Mouse (Mus musculus) embryonic facial prominence, embryonic 13.5 days (tissue): ENCODE measurements at regions not wholly inside any gene's neighbourhood (a gene's known extent, or its start where the extent isn't known, plus 50 kb on each side); places are given as distances from the start of the nearest gene placed in this dataset.
A peak's percentile ranks its signal among the peaks of the same experiment; 100 is the strongest.

ENCODE experiments used
- ATAC-seq: fragments of 200-750 bp; cut with Nextera tagmentation; 2 replicates; pipeline ENCODE4 v1.8.0; 2017; ENCODE audit warnings: low read depth; ENCODE audit not compliant: insufficient number of reproducible peaks, insufficient read depth, low FRiP score, low TSS enrichment
- H3K27ac ChIP-seq: fragments of 300-500 bp; sonication (generic); 2 replicates; pipeline ENCODE4 v1.5.1; 2015; ENCODE audit warnings: moderate library complexity, mild to moderate bottlenecking, inconsistent platforms
- H3K27me3 ChIP-seq: fragments of 300-500 bp; sonication (generic); 2 replicates; pipeline ENCODE4 v1.6.1; 2015; ENCODE audit warnings: mild to moderate bottlenecking, inconsistent platforms
- H3K36me3 ChIP-seq: fragments of 300-500 bp; sonication (generic); 2 replicates; pipeline ENCODE4 v1.6.1; 2015; ENCODE audit warnings: mild to moderate bottlenecking, inconsistent platforms
- H3K4me1 ChIP-seq: fragments of 300-500 bp; sonication (generic); 2 replicates; pipeline ENCODE4 v1.6.1; 2015; ENCODE audit warnings: inconsistent platforms
- H3K4me2 ChIP-seq: fragments of 300-500 bp; sonication (generic); 2 replicates; pipeline ENCODE4 v1.6.1; 2015; ENCODE audit warnings: moderate library complexity, mild to moderate bottlenecking, inconsistent platforms
- H3K4me3 ChIP-seq: fragments of 300-500 bp; sonication (generic); 2 replicates; pipeline ENCODE4 v1.5.1; 2015; ENCODE audit warnings: mild to moderate bottlenecking, inconsistent platforms
- H3K9ac ChIP-seq: fragments of 300-500 bp; sonication (generic); 2 replicates; pipeline ENCODE4 v1.6.1; 2015; ENCODE audit warnings: mild to moderate bottlenecking, inconsistent platforms
- H3K9me3 ChIP-seq: fragments of 300-500 bp; sonication (generic); 2 replicates; pipeline ENCODE4 v1.6.1; 2016; ENCODE audit warnings: inconsistent platforms
- WGBS: fragments of 180-500 bp; shearing (Covaris S2); methylation state at CpG from one replicate; pipeline ENCODE4 v1.1.7; 2015; ENCODE audit warnings: mixed read lengths; 5-methylcytosine and 5-hydroxymethylcytosine counted together

GRCm38 (mm10) chr13:71034926-71035687 lies 193.5 kb upstream of the Adamts16 start:
- H3K27ac ChIP-seq = no peak overlapping the region
- no peaks in the 10 kb centered on the region for H3K4me1 ChIP-seq
- no peaks in the 10 kb centered on the region for H3K27me3 ChIP-seq
- H3K4me3 ChIP-seq = no peak overlapping the region
- H3K9me3 ChIP-seq = no peaks in the 10 kb centered on the region
- WGBS = 79% methylated on average over 13 of the region's 13 CpGs
- H3K4me2 ChIP-seq = no peak overlapping the region
- H3K36me3 ChIP-seq = no peaks in the 10 kb centered on the region
- no peak for ATAC-seq
- H3K9ac ChIP-seq = no peak overlapping the region

- H3K4me1 ChIP-seq = no peaks in the 10 kb centered on the region
- ATAC-seq = no peak
- peaks cover 46% of the 10 kb centered on the region for H3K27me3 ChIP-seq
- WGBS = 19% methylated on average over 3 of the region's 3 CpGs
- H3K4me3 ChIP-seq = no peak overlapping the region
- no peak overlapping the region for H3K9ac ChIP-seq
- H3K36me3 ChIP-seq = no peaks in the 10 kb centered on the region
- no peak overlapping the region for H3K4me2 ChIP-seq
- H3K9me3 ChIP-seq = no peaks in the 10 kb centered on the region
- H3K27ac ChIP-seq = no peak overlapping the region
Observed at GRCm38 (mm10) chr13:71008216-71008615, 166.6 kb upstream of the Adamts16 start.

DNA sequence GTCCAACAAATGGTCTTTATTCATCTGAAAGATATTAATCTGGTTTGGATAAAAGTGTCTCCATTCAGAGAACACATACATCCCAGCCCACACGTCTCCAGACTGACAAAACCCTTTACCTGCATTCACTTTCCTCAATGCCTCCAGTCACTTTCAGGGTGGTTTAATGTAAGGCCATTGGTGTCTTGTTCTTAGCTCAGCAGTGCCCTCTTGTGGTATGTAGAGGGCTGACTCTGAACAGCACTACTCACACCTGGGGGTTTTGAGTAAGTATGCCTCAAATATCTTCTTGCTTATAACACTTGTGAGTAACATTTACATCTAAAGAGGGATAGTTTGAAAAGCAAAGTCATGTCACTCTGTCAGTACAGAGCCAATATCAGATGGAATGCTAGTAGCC lies 164.5 kb upstream of the Adamts16 start:
- ATAC-seq = no peak
- no peak overlapping the region for H3K27ac ChIP-seq
- no peaks in the 10 kb centered on the region for H3K4me1 ChIP-seq
- H3K9me3 ChIP-seq = no peaks in the 10 kb centered on the region
- 8% methylated on average over 1 of the region's 1 CpGs for WGBS
- no peak overlapping the region for H3K9ac ChIP-seq
- no peak overlapping the region for H3K4me3 ChIP-seq
- H3K36me3 ChIP-seq = no peaks in the 10 kb centered on the region
- H3K4me2 ChIP-seq = no peak overlapping the region
- H3K27me3 ChIP-seq = peaks cover 64% of the 10 kb centered on the region

DNA sequence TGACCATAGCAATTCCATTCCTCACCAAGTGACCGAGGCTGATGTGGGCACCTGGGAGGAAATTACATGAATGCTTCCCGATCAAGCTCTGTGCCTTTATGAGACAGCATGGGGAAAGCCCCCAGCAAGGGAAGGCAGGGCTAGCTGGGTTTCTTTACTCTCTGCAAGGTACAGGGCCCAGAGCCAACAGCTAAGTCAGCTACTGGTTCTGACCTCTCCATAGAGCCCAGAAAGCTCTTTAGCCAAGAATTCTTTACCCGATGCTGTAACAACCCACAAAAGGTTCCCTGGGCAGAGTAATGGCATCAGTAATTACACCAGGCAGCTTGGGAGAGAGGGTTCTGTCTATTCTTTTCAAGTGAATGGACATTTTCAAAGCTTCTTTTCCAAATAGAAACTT lies 161.9 kb upstream of the Adamts16 start:
- Histone ChIP-seq H3K9ac (no peak overlapping the region), H3K36me3 (no peaks in the 10 kb centered on the region), H3K4me2 (no peak overlapping the region), H3K4me1 (peaks cover 14% of the 10 kb centered on the region), H3K27ac (no peak overlapping the region), H3K9me3 (no peaks in the 10 kb centered on the region), H3K27me3 (peaks cover 61% of the 10 kb centered on the region), H3K4me3 (no peak overlapping the region)
- WGBS = 72% methylated on average over 3 of the region's 3 CpGs
- ATAC-seq = no peak

- WGBS = 12% methylated on average over 2 of the region's 2 CpGs
- H3K4me2 ChIP-seq = no peak overlapping the region
- H3K27ac ChIP-seq = no peak overlapping the region
- peaks cover 14% of the 10 kb centered on the region for H3K4me1 ChIP-seq
- peaks cover 63% of the 10 kb centered on the region for H3K27me3 ChIP-seq
- ATAC-seq = no peak
- no peak overlapping the region for H3K9ac ChIP-seq
- no peaks in the 10 kb centered on the region for H3K36me3 ChIP-seq
- H3K9me3 ChIP-seq = 0 out of 2 replicates have a peak, but pooled peaks cover 3% of the 10 kb centered on the region
- no peak overlapping the region for H3K4me3 ChIP-seq
Observed at GRCm38 (mm10) chr13:71001278-71001677, 159.7 kb upstream of the Adamts16 start.

- H3K9me3 ChIP-seq = 0 out of 2 replicates have a peak, but pooled peaks cover 3% of the 10 kb centered on the region
- no peak overlapping the region for H3K4me2 ChIP-seq
- peaks cover 14% of the 10 kb centered on the region for H3K4me1 ChIP-seq
- peaks cover 62% of the 10 kb centered on the region for H3K27me3 ChIP-seq
- 31% methylated on average over 5 of the region's 5 CpGs for WGBS
- H3K9ac ChIP-seq = no peak overlapping the region
- H3K27ac ChIP-seq = no peak overlapping the region
- peak; percentile 57; the same call in 1 of the 2 replicates for ATAC-seq
- no peak overlapping the region for H3K4me3 ChIP-seq
- no peaks in the 10 kb centered on the region for H3K36me3 ChIP-seq
Observed at GRCm38 (mm10) chr13:71000422-71001008, 158.9 kb upstream of the Adamts16 start.

DNA sequence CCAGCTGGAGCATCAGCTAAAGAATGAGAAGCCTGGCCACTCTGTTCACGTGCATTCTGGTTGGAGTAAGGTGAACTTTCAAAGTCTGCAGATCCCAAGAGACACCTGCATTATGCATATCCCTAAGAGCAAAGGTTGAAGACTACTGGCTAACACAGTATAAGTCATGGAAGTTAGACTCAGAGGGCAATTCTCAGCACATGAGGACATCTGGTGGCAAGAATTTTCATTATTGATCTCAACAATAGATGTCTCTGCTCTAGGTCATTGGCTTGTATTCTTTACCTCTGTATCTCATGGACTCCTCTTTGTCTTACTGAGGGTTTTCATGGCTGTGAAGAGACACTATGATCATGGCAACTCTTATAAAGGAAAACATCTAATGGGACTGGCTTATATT lies 151.9 kb upstream of the Adamts16 start:
- H3K36me3 ChIP-seq = no peaks in the 10 kb centered on the region
- WGBS = 68% methylated on average over 1 of the region's 1 CpGs
- no peak overlapping the region for H3K4me2 ChIP-seq
- no peaks in the 10 kb centered on the region for H3K4me1 ChIP-seq
- 0 out of 2 replicates have a peak, but pooled peaks cover 3% of the 10 kb centered on the region for H3K9me3 ChIP-seq
- no peak for ATAC-seq
- H3K27me3 ChIP-seq = peaks cover 38% of the 10 kb centered on the region
- H3K9ac ChIP-seq = no peak overlapping the region
- no peak overlapping the region for H3K27ac ChIP-seq
- H3K4me3 ChIP-seq = no peak overlapping the region

DNA sequence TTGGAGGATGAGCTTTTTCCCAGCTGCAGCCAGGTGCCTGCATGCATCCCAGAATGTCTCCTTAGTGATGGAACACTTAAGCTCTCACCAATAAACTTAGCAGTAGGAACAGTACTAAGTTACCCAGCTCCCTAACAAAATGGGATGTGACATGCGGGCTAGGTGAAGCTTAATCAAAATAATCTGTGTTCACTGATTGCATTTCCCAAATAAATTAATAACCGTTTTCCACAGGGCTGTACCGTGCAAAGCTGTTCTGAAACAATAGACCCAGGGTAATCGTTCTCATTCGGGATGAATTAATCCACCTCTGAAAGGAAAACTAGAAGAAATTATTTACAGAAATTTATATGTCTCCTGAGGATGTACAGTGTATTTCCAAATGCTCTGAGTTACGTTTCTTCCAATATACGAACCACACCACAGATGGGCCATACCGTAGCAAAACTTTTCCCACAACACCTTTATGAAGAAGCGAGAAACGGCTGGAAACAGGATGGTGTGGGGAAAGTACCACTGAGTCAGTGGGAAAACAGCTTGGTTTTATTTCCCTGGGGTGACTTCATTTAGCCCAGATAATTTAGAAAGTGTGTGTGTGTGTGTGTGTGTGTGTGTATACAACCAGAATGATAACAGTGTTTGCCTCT lies 148.5 kb upstream of the Adamts16 start:
- no peaks in the 10 kb centered on the region for H3K4me1 ChIP-seq
- 56% methylated on average over 10 of the region's 10 CpGs for WGBS
- no peak for ATAC-seq
- no peaks in the 10 kb centered on the region for H3K9me3 ChIP-seq
- H3K4me2 ChIP-seq = no peak overlapping the region
- H3K27ac ChIP-seq = no peak overlapping the region
- no peak overlapping the region for H3K4me3 ChIP-seq
- no peaks in the 10 kb centered on the region for H3K36me3 ChIP-seq
- peaks cover 18% of the 10 kb centered on the region for H3K27me3 ChIP-seq
- no peak overlapping the region for H3K9ac ChIP-seq

GRCm38 (mm10) chr13:70979344-70979743 lies 137.7 kb upstream of the Adamts16 start:
- WGBS = 90% methylated on average over 1 of the region's 1 CpGs
- Histone ChIP-seq H3K9me3 (no peaks in the 10 kb centered on the region), H3K4me2 (no peak overlapping the region), H3K4me3 (no peak overlapping the region), H3K36me3 (no peaks in the 10 kb centered on the region), H3K27me3 (no peaks in the 10 kb centered on the region), H3K4me1 (no peaks in the 10 kb centered on the region), H3K27ac (no peak overlapping the region), H3K9ac (no peak overlapping the region)
- ATAC-seq = no peak

DNA sequence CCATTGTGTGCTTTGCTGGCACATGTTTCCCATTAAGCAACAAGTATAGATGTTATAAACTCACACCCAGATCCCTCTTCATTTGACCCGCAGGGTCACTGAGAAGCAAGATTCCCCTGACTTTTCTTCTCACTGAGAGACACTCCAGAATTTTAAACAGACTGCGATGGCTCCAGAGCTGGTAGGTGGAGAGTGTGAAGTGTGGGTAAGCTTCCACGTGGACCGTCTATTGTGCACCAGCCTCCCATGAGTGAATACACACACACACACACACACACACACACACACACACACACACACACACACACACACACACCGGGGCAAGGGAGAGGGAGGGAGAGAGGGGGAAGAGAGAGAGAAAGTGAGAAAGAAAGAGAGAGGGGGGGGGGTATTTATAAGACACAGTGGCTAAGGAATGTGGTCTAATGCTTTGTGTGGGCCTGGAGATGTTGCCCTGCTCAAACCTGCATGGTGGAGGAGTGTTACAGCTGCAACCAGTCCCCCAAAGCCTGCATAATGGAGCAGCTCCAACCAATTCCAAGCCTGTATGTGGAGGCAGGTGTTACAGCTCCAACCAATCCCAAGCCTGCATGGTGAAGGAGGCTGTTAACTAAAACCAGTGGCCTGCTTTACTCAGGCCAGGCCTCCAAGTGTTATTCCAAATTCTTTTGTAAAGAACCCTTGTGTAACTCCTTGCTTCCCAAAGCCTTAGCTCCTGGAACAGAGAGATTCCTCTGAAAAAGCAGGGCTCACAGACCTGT lies 137.1 kb upstream of the Adamts16 start:
- Histone ChIP-seq H3K27me3 (no peaks in the 10 kb centered on the region), H3K9ac (no peak overlapping the region), H3K27ac (no peak overlapping the region), H3K4me1 (no peaks in the 10 kb centered on the region), H3K9me3 (no peaks in the 10 kb centered on the region), H3K4me2 (no peak overlapping the region), H3K36me3 (no peaks in the 10 kb centered on the region), H3K4me3 (no peak overlapping the region)
- no peak for ATAC-seq
- 66% methylated on average over 4 of the region's 5 CpGs for WGBS

DNA sequence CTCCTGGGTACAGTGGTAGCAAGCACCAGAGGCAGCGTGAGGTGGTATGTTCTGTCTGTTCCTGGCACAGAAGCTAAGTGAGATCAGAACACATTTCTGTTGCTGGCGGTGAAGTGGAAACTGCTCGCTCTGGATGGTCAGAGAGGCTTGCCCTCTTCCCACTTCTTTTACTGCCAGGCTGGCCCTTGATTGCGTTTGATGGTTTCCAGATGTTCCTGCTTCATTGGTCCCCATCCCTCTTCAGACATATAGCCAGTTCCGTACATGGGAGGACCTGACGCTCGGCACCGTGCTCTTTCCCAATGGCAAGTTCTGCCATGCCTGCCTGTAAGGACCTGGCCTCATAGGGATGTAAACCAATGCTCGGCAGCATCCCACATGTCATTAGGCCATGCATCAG lies 128.0 kb upstream of the Adamts16 start:
- Histone ChIP-seq H3K27ac (no peak overlapping the region), H3K4me2 (no peak overlapping the region), H3K36me3 (no peaks in the 10 kb centered on the region), H3K27me3 (peaks cover 6% of the 10 kb centered on the region), H3K4me3 (no peak overlapping the region), H3K9me3 (no peaks in the 10 kb centered on the region), H3K4me1 (0 out of 2 replicates have a peak, but pooled peaks cover 6% of the 10 kb centered on the region), H3K9ac (no peak overlapping the region)
- no peak for ATAC-seq
- 42% methylated on average over 9 of the region's 9 CpGs for WGBS
